Mouse (Mus musculus): ENCODE results near the gene Lin7c.
"Not testable (repeated sequence)": the region's sequence is repeated elsewhere in the genome, so short reads cannot be mapped to it uniquely, and the experiment has no call there.

The Lin7c gene

GRCm38 (mm10) chr2:109890597-109890996 lies at the start of gene Lin7c:
TSS of gene Lin7c (plus strand) at chr2:109890853.
- DNase-seq (ENCODE audit: low spot score in 2 of 2): peak; percentile 78 to 94

- DNase-seq (ENCODE audit: low spot score in 2 of 2): no peak
These were observed 44.3 kb upstream of the Lin7c start for GRCm38 (mm10) chr2:109846401-109846800.

GRCm38 (mm10) chr2:109848305-109848704 lies 42.3 kb upstream of the Lin7c start:
- no peak for DNase-seq (ENCODE audit: low spot score in 2 of 2)

- DNase-seq (ENCODE audit: low spot score in 2 of 2): no peak
These were observed 41.9 kb upstream of the Lin7c start for GRCm38 (mm10) chr2:109848715-109849114.

GRCm38 (mm10) chr2:109855601-109856000 lies 35.1 kb upstream of the Lin7c start:
- no peak for DNase-seq (ENCODE audit: low spot score in 2 of 2)

- no peak for DNase-seq (ENCODE audit: low spot score in 2 of 2)
These were observed 31.0 kb upstream of the Lin7c start for GRCm38 (mm10) chr2:109859671-109860070.

GRCm38 (mm10) chr2:109860832-109861231 lies 29.8 kb upstream of the Lin7c start:
- DNase-seq (ENCODE audit: low spot score in 2 of 2): no peak

GRCm38 (mm10) chr2:109879429-109879828 lies 11.2 kb upstream of the Lin7c start:
- DNase-seq (ENCODE audit: low spot score in 2 of 2): not testable (repeated sequence)

- DNase-seq (ENCODE audit: low spot score in 2 of 2): no peak
These were observed 9.5 kb upstream of the Lin7c start for GRCm38 (mm10) chr2:109881111-109881510.

GRCm38 (mm10) chr2:109881625-109882024 lies 9.0 kb upstream of the Lin7c start:
- no peak for DNase-seq (ENCODE audit: low spot score in 2 of 2)

- no peak for DNase-seq (ENCODE audit: low spot score in 2 of 2)
These were observed 6.5 kb upstream of the Lin7c start for GRCm38 (mm10) chr2:109884106-109884505.

- DNase-seq (ENCODE audit: low spot score in 2 of 2): no peak
These were observed 6.1 kb upstream of the Lin7c start for GRCm38 (mm10) chr2:109884507-109884906.

GRCm38 (mm10) chr2:109890068-109890467 lies 585 bp upstream of the Lin7c start:
- DNase-seq (ENCODE audit: low spot score in 2 of 2): no peak

GRCm38 (mm10) chr2:109891031-109891430 lies 378 bp downstream of the Lin7c start:
- peak in 1 of 2 experiments; percentile 62 for DNase-seq (ENCODE audit: low spot score in 2 of 2)

- DNase-seq (ENCODE audit: low spot score in 2 of 2): no peak
These were observed 818 bp downstream of the Lin7c start for GRCm38 (mm10) chr2:109891471-109891870.

GRCm38 (mm10) chr2:109896311-109896710 lies 5.7 kb downstream of the Lin7c start:
- DNase-seq (ENCODE audit: low spot score in 2 of 2): no peak

- DNase-seq (ENCODE audit: low spot score in 2 of 2): no peak
These were observed 12.2 kb downstream of the Lin7c start for GRCm38 (mm10) chr2:109902869-109903268.

GRCm38 (mm10) chr2:109904171-109904821 lies 13.6 kb downstream of the Lin7c start:
- DNase-seq (ENCODE audit: low spot score in 2 of 2): peak in 1 of 2 experiments; percentile 74

- no peak for DNase-seq (ENCODE audit: low spot score in 2 of 2)
These were observed 18.5 kb downstream of the Lin7c start for GRCm38 (mm10) chr2:109909122-109909521.

- no peak for DNase-seq (ENCODE audit: low spot score in 2 of 2)
These were observed 21.6 kb downstream of the Lin7c start for GRCm38 (mm10) chr2:109912216-109912615.

GRCm38 (mm10) chr2:109912766-109913165 lies 22.1 kb downstream of the Lin7c start:
- DNase-seq (ENCODE audit: low spot score in 2 of 2): no peak

- no peak for DNase-seq (ENCODE audit: low spot score in 2 of 2)
These were observed 22.6 kb downstream of the Lin7c start for GRCm38 (mm10) chr2:109913241-109913640.

GRCm38 (mm10) chr2:109914601-109915000 lies 23.9 kb downstream of the Lin7c start:
- no peak for DNase-seq (ENCODE audit: low spot score in 2 of 2)
